Mouse (Mus musculus) heart, embryonic 16.5 days (tissue): ENCODE measurements around the gene Rasal1. TPM values are rescaled to one million over a fixed set of nuclear protein-coding genes. Genes with fewer than 3 reads are reported as not detected.

Source experiments
- ATAC-seq: fragments of 200-750 bp; cut with Nextera tagmentation; replicated peaks from 2 replicates; pipeline ENCODE4 v1.8.0; 2017; ENCODE audit warnings: moderate number of reproducible peaks; ENCODE audit not compliant: insufficient read depth, low FRiP score; ENCODE audit errors: extremely low read depth
- H3K27ac ChIP-seq: fragments of 300-500 bp; sonication (generic); 2 replicates; pipeline ENCODE4 v1.5.1; 2014; ENCODE audit warnings: mild to moderate bottlenecking, low read length, control low read depth, moderate library complexity
- H3K27me3 ChIP-seq: fragments of 300-500 bp; sonication (generic); 2 replicates; pipeline ENCODE4 v1.6.1; 2014; ENCODE audit warnings: low read length, mixed read lengths; ENCODE audit not compliant: control insufficient read depth, insufficient read depth
- H3K36me3 ChIP-seq: fragments of 300-500 bp; sonication (generic); 2 replicates; pipeline ENCODE4 v1.6.1; 2014; ENCODE audit not compliant: control insufficient read depth, insufficient read depth
- H3K4me1 ChIP-seq: fragments of 300-500 bp; sonication (generic); 2 replicates; pipeline ENCODE4 v1.6.1; 2014; ENCODE audit warnings: low read length, mixed read lengths; ENCODE audit not compliant: control insufficient read depth, insufficient read depth
- H3K4me2 ChIP-seq: fragments of 300-500 bp; sonication (generic); 2 replicates; pipeline ENCODE4 v1.6.1; 2014; ENCODE audit warnings: low read depth, mild to moderate bottlenecking, control low read depth, low read length
- H3K4me3 ChIP-seq: fragments of 300-500 bp; sonication (generic); 2 replicates; pipeline ENCODE4 v1.5.1; 2014; ENCODE audit warnings: mild to moderate bottlenecking, control low read depth, low read length
- H3K9ac ChIP-seq: fragments of 300-500 bp; sonication (generic); 2 replicates; pipeline ENCODE4 v1.6.1; 2014; ENCODE audit warnings: low read length, control low read depth
- H3K9me3 ChIP-seq: fragments of 300-500 bp; sonication (generic); replicated peaks from 2 replicates; pipeline ENCODE4 v1.6.1; 2016; ENCODE audit warnings: low read length; ENCODE audit not compliant: control insufficient read depth
- WGBS: fragments of 180-500 bp; shearing (Covaris S2); extraction: QIAGEN DNeasy Blood & Tissue Kit; methylation state at CpG from one replicate; pipeline ENCODE4 v1.1.7; 2014; 5-methylcytosine and 5-hydroxymethylcytosine counted together
- polyA plus RNA-seq: library from polyadenylated mRNA; unstranded; fragments of >200 nt; fragmentation: Nextera tagmentation; extraction: Ambion mirVana; gene quantifications from 2 replicates; pipeline ENCODE4 v1.2.1, GENCODE M21; 2015

The Rasal1 gene
- polyA plus RNA-seq, 1 experiment from 2014 or later: 0.74 TPM

DNA sequence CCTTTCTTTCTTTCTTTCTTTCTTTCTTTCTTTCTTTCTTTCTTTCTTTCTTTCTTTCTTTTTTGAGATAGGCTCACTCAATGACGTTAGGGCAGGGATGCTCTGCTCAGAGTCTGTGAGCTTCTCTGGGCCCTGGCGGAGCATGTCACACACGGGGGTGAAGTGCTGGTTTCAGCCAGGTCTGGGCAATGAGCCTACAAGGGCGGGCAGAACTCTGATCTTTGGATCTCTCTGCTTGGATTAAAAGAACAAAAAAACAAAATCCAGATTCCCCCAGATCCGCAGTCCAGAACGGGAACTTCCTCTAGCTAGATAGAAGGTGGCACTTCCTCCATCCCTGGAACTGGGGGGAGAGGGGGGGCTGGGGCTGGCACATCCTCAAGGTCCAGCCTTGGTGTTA is 2.8 kb upstream of the Rasal1 start:
- Histone ChIP-seq H3K36me3 (no peaks in the 10 kb centered on the region), H3K27me3 (peaks cover 28% of the 10 kb centered on the region), H3K4me1 (peaks cover 18% of the 10 kb centered on the region), H3K4me2 (no peak overlapping the region), H3K9ac (no peak overlapping the region), H3K4me3 (no peak overlapping the region), H3K27ac (no peak overlapping the region), H3K9me3 (no peaks in the 10 kb centered on the region)
- ATAC-seq: no peak
- WGBS: 43% methylated on average over 6 of the region's 6 CpGs

DNA sequence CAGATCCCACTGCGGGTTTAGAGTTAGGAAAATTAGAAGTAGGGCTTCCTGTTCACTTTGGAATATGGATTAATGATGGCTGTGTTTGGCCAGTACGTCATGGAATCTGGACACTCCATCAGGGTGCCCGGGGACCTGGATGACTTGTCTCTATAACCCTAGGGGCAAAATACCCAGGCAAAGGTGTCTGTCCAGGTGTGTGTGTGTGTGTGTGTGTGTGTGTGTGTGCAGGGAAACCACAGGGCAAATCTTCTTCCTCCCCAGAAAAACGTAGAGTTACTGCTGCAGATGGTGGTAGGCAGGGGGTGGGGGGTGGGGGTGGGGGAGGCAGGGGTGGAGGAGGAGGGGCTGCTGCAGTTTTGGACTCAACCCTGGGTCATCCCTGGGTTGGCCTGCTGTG is 1.3 kb upstream of the Rasal1 start:
- H3K27ac ChIP-seq: no peak overlapping the region
- H3K27me3 ChIP-seq: peaks cover 34% of the 10 kb centered on the region
- H3K9me3 ChIP-seq: no peaks in the 10 kb centered on the region
- no peak overlapping the region for H3K4me2 ChIP-seq
- no peaks in the 10 kb centered on the region for H3K36me3 ChIP-seq
- no peak overlapping the region for H3K4me3 ChIP-seq
- no peak for ATAC-seq
- WGBS: 72% methylated on average over 4 of the region's 4 CpGs
- no peak overlapping the region for H3K9ac ChIP-seq
- peaks cover 18% of the 10 kb centered on the region for H3K4me1 ChIP-seq

DNA sequence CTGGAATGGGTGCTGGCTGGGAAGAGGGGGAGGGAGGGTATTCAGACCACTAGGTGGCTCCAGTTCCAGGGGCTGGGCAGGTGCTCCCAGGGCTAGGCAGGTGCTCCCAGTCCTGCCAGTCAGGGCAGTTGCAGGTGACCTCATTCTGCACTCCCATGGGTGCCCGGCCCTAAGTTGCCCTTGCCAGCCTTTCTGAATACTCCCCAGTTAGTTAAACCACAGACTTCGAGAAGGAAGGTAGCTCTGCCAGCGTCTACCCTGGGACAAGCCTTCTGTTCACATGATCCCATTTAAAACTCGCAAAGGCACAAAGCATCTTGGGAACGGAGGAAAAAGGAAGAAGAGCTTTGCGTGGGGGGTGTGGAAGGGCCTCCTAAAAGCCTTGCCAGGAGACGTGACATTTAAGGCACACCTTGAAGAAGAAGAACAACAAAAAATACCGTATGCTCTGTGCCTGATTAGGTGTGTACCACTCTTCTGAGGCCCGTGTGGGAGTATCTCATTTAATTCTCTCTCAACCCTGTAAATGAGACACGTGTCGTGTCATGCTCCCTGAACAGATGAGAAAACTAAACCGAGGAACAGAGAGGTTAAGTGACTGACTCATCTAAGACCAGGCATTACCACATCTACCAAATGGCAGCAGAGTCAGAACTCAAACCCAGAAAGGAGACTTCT is 659 bp upstream of the Rasal1 start:
- Histone ChIP-seq H3K9ac (no peak overlapping the region; the same call in 1 of the 2 replicates), H3K4me3 (peak overlapping the region; percentile 49), H3K4me2 (peak overlapping the region; percentile 63), H3K27ac (no peak overlapping the region; the same call in 1 of the 2 replicates), H3K27me3 (peaks cover 34% of the 10 kb centered on the region), H3K9me3 (no peaks in the 10 kb centered on the region), H3K36me3 (no peaks in the 10 kb centered on the region), H3K4me1 (peaks cover 18% of the 10 kb centered on the region)
- no peak for ATAC-seq
- WGBS: 27% methylated on average over 12 of the region's 12 CpGs

GRCm38 (mm10) chr5:120649374-120649933 is 842 bp downstream of the Rasal1 start:
- H3K27ac ChIP-seq: no peak overlapping the region
- peak overlapping the region; percentile 49 for H3K4me3 ChIP-seq
- ATAC-seq: peak; percentile 23
- H3K27me3 ChIP-seq: peaks cover 34% of the 10 kb centered on the region
- WGBS: 5% methylated on average over 21 of the region's 21 CpGs
- H3K4me2 ChIP-seq: peak overlapping the region; percentile 63
- no peaks in the 10 kb centered on the region for H3K9me3 ChIP-seq
- H3K36me3 ChIP-seq: no peaks in the 10 kb centered on the region
- H3K4me1 ChIP-seq: peaks cover 14% of the 10 kb centered on the region
- H3K9ac ChIP-seq: peak overlapping the region; percentile 38; the same call in 1 of the 2 replicates

DNA sequence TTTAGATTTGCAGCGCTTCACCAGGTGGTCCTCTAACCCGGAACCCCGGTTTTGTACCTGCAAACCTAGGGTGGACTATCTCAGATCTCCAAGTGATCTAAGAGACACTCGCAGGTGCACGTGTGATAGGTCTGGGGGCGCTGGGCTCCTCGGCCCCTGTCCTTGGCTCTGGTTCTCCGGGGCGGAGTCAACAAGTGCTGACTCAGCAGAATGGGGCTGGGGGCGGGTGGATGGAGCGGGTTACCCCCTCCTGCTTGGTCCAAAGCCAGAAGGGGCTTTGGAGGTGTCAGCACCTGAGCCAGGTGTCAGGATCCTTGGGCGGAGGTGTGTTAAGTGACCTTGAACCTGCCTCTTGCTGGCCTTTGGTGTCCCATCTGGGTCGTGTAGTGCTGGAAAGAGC is 1.3 kb downstream of the Rasal1 start:
- Histone ChIP-seq H3K4me3 (no peak overlapping the region), H3K4me2 (peak overlapping the region; percentile 63; the same call in 1 of the 2 replicates), H3K9ac (no peak overlapping the region), H3K36me3 (no peaks in the 10 kb centered on the region), H3K27ac (no peak overlapping the region), H3K4me1 (peaks cover 14% of the 10 kb centered on the region), H3K27me3 (peaks cover 34% of the 10 kb centered on the region), H3K9me3 (no peaks in the 10 kb centered on the region)
- 23% methylated on average over 13 of the region's 13 CpGs for WGBS
- ATAC-seq: no peak

DNA sequence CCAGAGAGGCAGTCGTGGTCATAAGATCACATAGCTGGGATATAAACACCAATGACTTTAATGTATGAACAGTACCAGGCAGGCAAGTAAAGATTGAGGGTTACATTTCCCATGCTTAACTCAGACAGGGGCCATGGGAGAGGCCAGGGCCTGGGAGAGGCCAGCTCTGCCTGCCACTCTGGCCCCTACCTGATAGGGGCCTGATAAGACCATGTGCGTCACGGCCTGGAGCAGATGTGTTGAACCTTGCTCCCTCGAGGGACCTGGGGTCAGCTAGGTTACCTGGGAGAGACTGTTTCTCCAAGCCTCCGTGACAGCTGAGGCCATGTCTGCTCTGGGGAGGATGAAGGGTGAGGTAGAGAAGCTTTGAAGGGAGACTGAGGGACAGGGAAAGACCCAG is 2.6 kb downstream of the Rasal1 start:
- no peak overlapping the region for H3K4me3 ChIP-seq
- no peak for ATAC-seq
- no peak overlapping the region for H3K27ac ChIP-seq
- H3K27me3 ChIP-seq: peaks cover 34% of the 10 kb centered on the region
- no peak overlapping the region for H3K4me2 ChIP-seq
- H3K4me1 ChIP-seq: peaks cover 14% of the 10 kb centered on the region
- WGBS: 38% methylated on average over 5 of the region's 5 CpGs
- H3K36me3 ChIP-seq: no peaks in the 10 kb centered on the region
- H3K9me3 ChIP-seq: no peaks in the 10 kb centered on the region
- H3K9ac ChIP-seq: no peak overlapping the region

- no peaks in the 10 kb centered on the region for H3K36me3 ChIP-seq
- peaks cover 31% of the 10 kb centered on the region for H3K27me3 ChIP-seq
- H3K4me1 ChIP-seq: peaks cover 12% of the 10 kb centered on the region
- no peak overlapping the region for H3K4me2 ChIP-seq
- H3K4me3 ChIP-seq: no peak overlapping the region
- H3K9ac ChIP-seq: no peak overlapping the region
- no peak overlapping the region for H3K27ac ChIP-seq
- WGBS: 79% methylated on average over 28 of the region's 28 CpGs
- ATAC-seq: no peak
- H3K9me3 ChIP-seq: no peaks in the 10 kb centered on the region
These were observed 4.5 kb downstream of the Rasal1 start for GRCm38 (mm10) chr5:120652915-120653701.

- H3K4me1 ChIP-seq: peaks cover 4% of the 10 kb centered on the region
- no peak overlapping the region for H3K9ac ChIP-seq
- no peaks in the 10 kb centered on the region for H3K36me3 ChIP-seq
- H3K9me3 ChIP-seq: no peaks in the 10 kb centered on the region
- H3K27ac ChIP-seq: no peak overlapping the region
- no peak overlapping the region for H3K4me2 ChIP-seq
- H3K27me3 ChIP-seq: peaks cover 27% of the 10 kb centered on the region
- no peak overlapping the region for H3K4me3 ChIP-seq
- 81% methylated on average over 2 of the region's 2 CpGs for WGBS
- no peak for ATAC-seq
These were observed 5.3 kb downstream of the Rasal1 start for GRCm38 (mm10) chr5:120653873-120654272.

- Histone ChIP-seq H3K4me2 (no peak overlapping the region), H3K4me1 (no peaks in the 10 kb centered on the region), H3K9me3 (no peaks in the 10 kb centered on the region), H3K4me3 (no peak overlapping the region), H3K27me3 (peaks cover 8% of the 10 kb centered on the region), H3K27ac (no peak overlapping the region), H3K9ac (no peak overlapping the region), H3K36me3 (no peaks in the 10 kb centered on the region)
- WGBS: 75% methylated on average over 12 of the region's 12 CpGs
- ATAC-seq: no peak
These were observed 7.7 kb downstream of the Rasal1 start for GRCm38 (mm10) chr5:120656281-120656751.
